Mouse (Mus musculus) liver, embryonic 14.5 days (tissue): Measurements from ENCODE around the gene Zfr2. TPM values are rescaled to one million over a fixed set of nuclear protein-coding genes. Genes with fewer than 3 reads are reported as not detected.
A peak's percentile ranks its signal among the peaks of the same experiment; 100 is the strongest.

Source experiments
- ATAC-seq: fragments of 200-750 bp; cut with Nextera tagmentation; 2 replicates; pipeline ENCODE4 v1.8.0; 2017; ENCODE audit warnings: moderate number of reproducible peaks, mild to moderate bottlenecking, moderate library complexity; ENCODE audit not compliant: insufficient read depth
- DNase-seq, 3 experiments: peaks; one replicate each; pipeline ENCODE4 v3.0.0-alpha.2; 2012 to 2013; ENCODE audit warnings: low read depth in 3 of 3, low spot score in 3 of 3
- H3K27ac ChIP-seq: fragments of 300-500 bp; sonication (generic); 2 replicates; pipeline ENCODE4 v1.5.1; 2014; ENCODE audit warnings: moderate library complexity, mild to moderate bottlenecking, control low read depth, inconsistent platforms
- H3K27me3 ChIP-seq: fragments of 300-500 bp; sonication (generic); 2 replicates; pipeline ENCODE4 v1.6.1; 2014; ENCODE audit warnings: mild to moderate bottlenecking, low read length, moderate library complexity; ENCODE audit not compliant: control insufficient read depth, insufficient read depth
- H3K36me3 ChIP-seq: fragments of 300-500 bp; sonication (generic); replicated peaks from 2 replicates; pipeline ENCODE4 v1.6.1; 2014; ENCODE audit warnings: low read depth; ENCODE audit not compliant: control insufficient read depth, insufficient read depth
- H3K4me1 ChIP-seq, 2 experiments: fragments of 200-500 bp in 1 of 2; fragments of 300-500 bp in 1 of 2; sonication (generic) in 1 of 2; replicated peaks; 2 replicates each; pipeline ENCODE4 v1.6.1; 2012 to 2014; ENCODE audit warnings: antibody characterized with exemption in 1 of 2, inconsistent platforms in 1 of 2, low read length in 1 of 2; ENCODE audit not compliant: control insufficient read depth in 2 of 2, insufficient read depth in 2 of 2
- H3K4me2 ChIP-seq: fragments of 300-500 bp; sonication (generic); 2 replicates; pipeline ENCODE4 v1.6.1; 2014; ENCODE audit warnings: low read depth, mild to moderate bottlenecking, control low read depth, moderate library complexity
- H3K4me3 ChIP-seq, 2 experiments: fragments of 200-500 bp in 1 of 2; fragments of 300-500 bp in 1 of 2; sonication (generic) in 1 of 2; 2 replicates each; pipeline ENCODE4 v1.5.1; 2012 to 2014; ENCODE audit warnings: low read depth in 2 of 2, low read length in 2 of 2, mild to moderate bottlenecking in 2 of 2, control low read depth in 1 of 2, inconsistent platforms in 1 of 2, moderate library complexity in 1 of 2; ENCODE audit not compliant: insufficient read depth in 1 of 2
- H3K9ac ChIP-seq: fragments of 300-500 bp; sonication (generic); replicated peaks from 2 replicates; pipeline ENCODE4 v1.6.1; 2014; ENCODE audit warnings: mild to moderate bottlenecking, control low read depth, moderate library complexity
- H3K9me3 ChIP-seq: fragments of 300-500 bp; sonication (generic); 2 replicates; pipeline ENCODE4 v1.6.1; 2016; ENCODE audit warnings: low read length, mixed read lengths; ENCODE audit not compliant: control insufficient read depth
- CTCF ChIP-seq: IDR thresholded peaks from 2 replicates; pipeline ENCODE4 v1.5.1; 2016; ENCODE audit warnings: antibody characterized with exemption, low read depth, control low read depth
- EP300 ChIP-seq: IDR thresholded peaks from 2 replicates; pipeline ENCODE4 v1.6.1; 2016; ENCODE audit warnings: antibody characterized with exemption, low read depth
- WGBS: fragments of 180-500 bp; shearing (Covaris S2); extraction: QIAGEN DNeasy Blood & Tissue Kit; methylation state at CpG from one replicate; pipeline ENCODE4 v1.1.7; 2014; ENCODE audit not compliant: insufficient replicate concordance; 5-methylcytosine and 5-hydroxymethylcytosine counted together
- polyA plus RNA-seq, 2 experiments: library from polyadenylated mRNA; depleted of rRNA in 1 of 2; stranded (reverse) in 1 of 2; unstranded in 1 of 2; fragments of >200 nt; fragmentation: Nextera tagmentation in 1 of 2; extraction: Ambion mirVana in 1 of 2; gene quantifications; 2 replicates each; pipeline versions ENCODE4 v1.2.1 to v1.2.3; 2012 to 2014

The Zfr2 gene
- polyA plus RNA-seq, 2 experiments, result 0.38 to 0.46 TPM

DNA sequence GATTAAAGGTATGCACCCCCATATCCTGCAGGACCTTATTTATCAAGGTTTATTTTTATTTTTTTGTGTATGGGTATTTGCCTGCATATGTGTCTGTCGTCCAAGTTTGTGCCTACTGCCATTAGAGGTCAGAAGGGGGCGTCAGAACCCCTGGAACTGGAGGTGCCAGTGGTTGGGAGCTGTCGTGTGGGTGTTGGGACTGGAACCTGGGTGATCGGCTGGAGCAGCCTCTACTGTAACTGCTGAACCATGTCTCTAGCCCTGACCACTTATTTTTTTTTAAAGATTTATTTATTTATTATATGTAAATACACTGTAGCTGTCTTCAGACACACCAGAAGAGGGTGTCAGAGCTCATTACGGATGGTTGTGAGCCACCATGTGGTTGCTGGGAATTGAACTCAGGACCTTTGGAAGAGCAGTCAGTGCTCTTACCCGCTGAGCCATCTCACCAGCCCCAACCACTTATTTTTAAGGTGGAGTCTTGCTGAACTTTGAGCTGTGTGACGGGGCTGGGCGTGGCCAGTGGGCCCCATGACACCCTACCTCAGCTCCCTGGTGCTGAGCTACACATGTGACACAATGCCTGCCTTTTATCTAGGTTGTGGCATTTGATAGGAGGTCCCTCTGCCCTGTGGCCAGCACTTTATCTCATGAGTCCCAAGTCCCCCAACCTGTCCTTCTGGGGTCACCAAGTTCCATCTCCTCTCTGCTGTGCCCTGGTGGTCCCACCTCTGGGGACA, 29.8 kb upstream of the Zfr2 start:
- peak overlapping the region; percentile 25; the same call in 1 of the 2 replicates for H3K27ac ChIP-seq
- ATAC-seq (peak; percentile 84), DNase-seq (peak; percentile 64 to 75 (median 65))
- no peak overlapping the region for H3K4me2 ChIP-seq
- H3K4me1 ChIP-seq, result peaks cover 2 to 11% of the 10 kb centered on the region in 2 experiments
- no peaks in the 10 kb centered on the region for H3K36me3 ChIP-seq
- TF ChIP-seq CTCF (no peak), EP300 (no peak)
- no peaks in the 10 kb centered on the region; the same call in 1 of the 2 replicates for H3K27me3 ChIP-seq
- H3K4me3 ChIP-seq, result no peak overlapping the region
- no peaks in the 10 kb centered on the region for H3K9me3 ChIP-seq
- no peak overlapping the region for H3K9ac ChIP-seq
- 21% methylated on average over 8 of the region's 8 CpGs for WGBS

DNA sequence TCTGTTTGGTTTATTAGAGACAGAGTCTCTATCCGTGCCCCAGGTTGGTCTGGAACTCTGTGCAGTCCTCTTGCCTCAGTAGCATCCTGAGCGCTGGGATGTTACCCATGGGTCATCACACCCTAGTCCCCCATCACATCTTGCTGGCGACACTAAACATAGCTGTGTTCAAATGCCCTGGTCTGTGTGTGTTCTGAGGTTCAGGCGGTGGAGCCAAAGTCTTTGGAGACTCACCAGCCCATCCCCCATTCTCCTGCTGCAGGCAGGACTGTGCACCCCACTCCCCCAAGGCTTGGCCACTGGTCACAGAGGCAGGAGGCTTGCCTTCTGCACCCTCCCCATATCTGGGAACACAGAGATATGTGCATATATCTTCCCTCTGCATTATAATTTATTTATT, 28.8 kb upstream of the Zfr2 start:
- no peak for DNase-seq

DNA sequence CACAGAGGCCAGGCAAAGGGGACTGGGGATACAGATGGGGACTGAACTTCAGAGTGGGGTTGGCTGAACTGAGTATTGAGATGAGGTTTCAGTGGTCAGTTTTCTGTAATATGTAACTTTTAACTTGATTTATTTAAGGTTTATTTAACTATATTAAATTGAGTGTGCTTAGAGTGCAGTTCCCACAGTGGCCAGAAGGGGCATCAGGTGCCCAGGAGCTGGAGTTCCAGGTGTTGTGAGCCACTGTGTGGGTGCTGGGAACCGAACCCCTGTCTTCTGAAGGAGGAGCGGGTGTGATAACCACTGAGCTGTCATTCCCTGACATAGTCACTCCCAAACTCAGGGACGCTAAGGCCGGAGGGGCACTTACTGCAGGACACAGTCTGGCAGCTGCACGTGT, 22.8 kb upstream of the Zfr2 start:
- H3K4me1 ChIP-seq, result no peaks in the 10 kb centered on the region
- no peak overlapping the region for H3K9ac ChIP-seq
- ATAC-seq (no peak), DNase-seq (no peak)
- no peak overlapping the region for H3K27ac ChIP-seq
- no peak overlapping the region for H3K4me2 ChIP-seq
- WGBS, result 85% methylated on average over 5 of the region's 5 CpGs
- H3K36me3 ChIP-seq, result no peaks in the 10 kb centered on the region
- no peaks in the 10 kb centered on the region for H3K27me3 ChIP-seq
- no peak overlapping the region for H3K4me3 ChIP-seq
- H3K9me3 ChIP-seq, result peaks cover 3% of the 10 kb centered on the region
- TF ChIP-seq EP300 (no peak), CTCF (peak; percentile 69)

More for the DNA sequence above, 28.8 kb upstream of the Zfr2 start:
- peaks cover 2 to 11% of the 10 kb centered on the region in 2 experiments for H3K4me1 ChIP-seq
- no peaks in the 10 kb centered on the region for H3K36me3 ChIP-seq
- no peak overlapping the region for H3K4me3 ChIP-seq
- ATAC-seq, result no peak
- H3K27me3 ChIP-seq, result no peaks in the 10 kb centered on the region; the same call in 1 of the 2 replicates
- 53% methylated on average over 4 of the region's 4 CpGs for WGBS
- H3K27ac ChIP-seq, result no peak overlapping the region
- no peaks in the 10 kb centered on the region for H3K9me3 ChIP-seq
- no peak overlapping the region for H3K4me2 ChIP-seq
- no peak for TF ChIP-seq CTCF
- TF ChIP-seq EP300, result no peak
- H3K9ac ChIP-seq, result no peak overlapping the region

DNA sequence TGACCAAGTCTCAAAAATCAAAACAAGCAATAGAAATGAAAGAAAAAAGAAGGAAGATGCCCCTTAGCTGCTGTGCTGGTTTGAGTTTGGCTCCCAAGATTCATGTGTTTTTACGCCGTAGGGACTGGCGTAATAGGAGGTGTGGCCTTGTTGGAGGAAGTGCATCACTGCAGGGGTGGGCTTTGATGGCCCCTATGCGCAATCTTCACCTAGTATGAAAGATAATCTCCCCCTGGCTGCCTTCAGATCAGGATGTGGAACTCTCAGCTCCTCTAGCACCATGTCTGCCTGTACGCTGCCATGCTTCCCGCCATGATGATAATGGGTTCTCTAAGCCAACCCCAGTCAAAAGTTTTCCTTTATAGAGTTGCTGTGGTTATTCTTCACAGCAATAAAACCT, 16.7 kb upstream of the Zfr2 start:
- DNase-seq (no peak), ATAC-seq (no peak)
- H3K9ac ChIP-seq, result no peak overlapping the region
- no peak overlapping the region for H3K4me3 ChIP-seq
- no peak overlapping the region for H3K4me2 ChIP-seq
- H3K36me3 ChIP-seq, result no peaks in the 10 kb centered on the region
- TF ChIP-seq EP300, result no peak
- TF ChIP-seq CTCF, result no peak
- H3K9me3 ChIP-seq, result no peaks in the 10 kb centered on the region
- no peaks in the 10 kb centered on the region for H3K27me3 ChIP-seq
- no peaks in the 10 kb centered on the region for H3K4me1 ChIP-seq
- no peak overlapping the region for H3K27ac ChIP-seq
- WGBS, result 65% methylated on average over 6 of the region's 6 CpGs

DNA sequence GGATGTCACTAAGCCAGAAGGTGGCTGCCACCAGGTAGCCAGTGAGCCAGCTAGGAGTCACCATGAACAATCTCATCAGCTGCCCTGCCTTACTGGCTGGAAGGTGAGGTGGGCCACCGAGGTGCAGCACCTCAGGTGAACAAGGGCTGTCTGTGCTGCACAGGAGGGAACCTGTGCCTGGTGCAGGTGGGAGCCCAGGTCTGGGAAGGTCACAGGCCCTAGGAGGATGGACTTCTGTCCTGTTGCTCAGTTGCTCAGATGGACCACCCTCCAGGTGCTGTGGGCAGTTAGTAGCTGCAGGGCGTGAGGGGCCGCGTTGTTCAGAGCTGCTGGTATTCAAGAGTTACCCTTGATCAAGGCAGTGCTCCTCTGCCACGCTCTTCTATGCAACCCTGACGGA, 16.1 kb upstream of the Zfr2 start:
- 68% methylated on average over 6 of the region's 6 CpGs for WGBS
- Histone ChIP-seq H3K4me3 (no peak overlapping the region), H3K9me3 (no peaks in the 10 kb centered on the region), H3K36me3 (no peaks in the 10 kb centered on the region), H3K4me2 (no peak overlapping the region), H3K4me1 (no peaks in the 10 kb centered on the region; a peak in 1 of 4 replicates), H3K9ac (no peak overlapping the region), H3K27me3 (no peaks in the 10 kb centered on the region), H3K27ac (no peak overlapping the region)
- DNase-seq, result no peak
- TF ChIP-seq EP300 (no peak), CTCF (no peak)
- no peak for ATAC-seq
